Mouse (Mus musculus) liver, embryonic 14.5 days (tissue): ENCODE measurements at regions not wholly inside any gene's neighbourhood (a gene's known extent, or its start where the extent isn't known, plus 50 kb on each side); places are given as distances from the start of the nearest gene placed in this dataset.
A peak's percentile ranks its signal among the peaks of the same experiment; 100 is the strongest.

Experiments
- ATAC-seq: fragments of 200-750 bp; cut with Nextera tagmentation; 2 replicates; pipeline ENCODE4 v1.8.0; 2017; ENCODE audit warnings: moderate number of reproducible peaks, mild to moderate bottlenecking, moderate library complexity; ENCODE audit not compliant: insufficient read depth
- DNase-seq, 3 experiments: peaks; one replicate each; pipeline ENCODE4 v3.0.0-alpha.2; 2012 to 2013; ENCODE audit warnings: low read depth in 3 of 3, low spot score in 3 of 3
- H3K27ac ChIP-seq: fragments of 300-500 bp; sonication (generic); 2 replicates; pipeline ENCODE4 v1.5.1; 2014; ENCODE audit warnings: moderate library complexity, mild to moderate bottlenecking, control low read depth, inconsistent platforms
- H3K27me3 ChIP-seq: fragments of 300-500 bp; sonication (generic); 2 replicates; pipeline ENCODE4 v1.6.1; 2014; ENCODE audit warnings: mild to moderate bottlenecking, low read length, moderate library complexity; ENCODE audit not compliant: control insufficient read depth, insufficient read depth
- H3K36me3 ChIP-seq: fragments of 300-500 bp; sonication (generic); replicated peaks from 2 replicates; pipeline ENCODE4 v1.6.1; 2014; ENCODE audit warnings: low read depth; ENCODE audit not compliant: control insufficient read depth, insufficient read depth
- H3K4me1 ChIP-seq, 2 experiments: fragments of 200-500 bp in 1 of 2; fragments of 300-500 bp in 1 of 2; sonication (generic) in 1 of 2; replicated peaks; 2 replicates each; pipeline ENCODE4 v1.6.1; 2012 to 2014; ENCODE audit warnings: antibody characterized with exemption in 1 of 2, inconsistent platforms in 1 of 2, low read length in 1 of 2; ENCODE audit not compliant: control insufficient read depth in 2 of 2, insufficient read depth in 2 of 2
- H3K4me2 ChIP-seq: fragments of 300-500 bp; sonication (generic); 2 replicates; pipeline ENCODE4 v1.6.1; 2014; ENCODE audit warnings: low read depth, mild to moderate bottlenecking, control low read depth, moderate library complexity
- H3K4me3 ChIP-seq, 2 experiments: fragments of 200-500 bp in 1 of 2; fragments of 300-500 bp in 1 of 2; sonication (generic) in 1 of 2; 2 replicates each; pipeline ENCODE4 v1.5.1; 2012 to 2014; ENCODE audit warnings: low read depth in 2 of 2, low read length in 2 of 2, mild to moderate bottlenecking in 2 of 2, control low read depth in 1 of 2, inconsistent platforms in 1 of 2, moderate library complexity in 1 of 2; ENCODE audit not compliant: insufficient read depth in 1 of 2
- H3K9ac ChIP-seq: fragments of 300-500 bp; sonication (generic); replicated peaks from 2 replicates; pipeline ENCODE4 v1.6.1; 2014; ENCODE audit warnings: mild to moderate bottlenecking, control low read depth, moderate library complexity
- H3K9me3 ChIP-seq: fragments of 300-500 bp; sonication (generic); 2 replicates; pipeline ENCODE4 v1.6.1; 2016; ENCODE audit warnings: low read length, mixed read lengths; ENCODE audit not compliant: control insufficient read depth
- CTCF ChIP-seq: IDR thresholded peaks from 2 replicates; pipeline ENCODE4 v1.5.1; 2016; ENCODE audit warnings: antibody characterized with exemption, low read depth, control low read depth
- EP300 ChIP-seq: IDR thresholded peaks from 2 replicates; pipeline ENCODE4 v1.6.1; 2016; ENCODE audit warnings: antibody characterized with exemption, low read depth
- WGBS: fragments of 180-500 bp; shearing (Covaris S2); extraction: QIAGEN DNeasy Blood & Tissue Kit; methylation state at CpG from one replicate; pipeline ENCODE4 v1.1.7; 2014; ENCODE audit not compliant: insufficient replicate concordance; 5-methylcytosine and 5-hydroxymethylcytosine counted together

DNA sequence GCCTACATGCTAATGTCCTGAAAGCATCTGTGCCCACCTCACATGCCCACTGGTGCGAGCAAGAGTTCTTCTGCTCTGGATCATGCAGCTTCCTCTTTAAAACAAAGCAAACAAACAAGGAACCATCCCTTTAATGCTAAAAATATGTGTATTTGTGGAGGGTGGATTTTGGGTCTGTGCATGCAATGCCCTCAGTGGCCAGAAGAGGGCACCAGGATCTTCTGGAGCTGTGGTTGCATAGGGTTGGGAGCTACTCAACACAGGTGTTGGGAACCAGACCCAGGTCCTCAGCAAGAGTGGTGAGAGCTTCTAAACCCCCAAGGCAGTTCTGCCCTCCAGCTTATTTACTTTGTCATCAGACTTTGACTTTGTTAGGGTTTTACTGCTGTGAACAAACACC is 201.3 kb downstream of the Matn1 start:
- H3K36me3 ChIP-seq: no peaks in the 10 kb centered on the region
- 37% methylated on average over 1 of the region's 1 CpGs for WGBS

DNA sequence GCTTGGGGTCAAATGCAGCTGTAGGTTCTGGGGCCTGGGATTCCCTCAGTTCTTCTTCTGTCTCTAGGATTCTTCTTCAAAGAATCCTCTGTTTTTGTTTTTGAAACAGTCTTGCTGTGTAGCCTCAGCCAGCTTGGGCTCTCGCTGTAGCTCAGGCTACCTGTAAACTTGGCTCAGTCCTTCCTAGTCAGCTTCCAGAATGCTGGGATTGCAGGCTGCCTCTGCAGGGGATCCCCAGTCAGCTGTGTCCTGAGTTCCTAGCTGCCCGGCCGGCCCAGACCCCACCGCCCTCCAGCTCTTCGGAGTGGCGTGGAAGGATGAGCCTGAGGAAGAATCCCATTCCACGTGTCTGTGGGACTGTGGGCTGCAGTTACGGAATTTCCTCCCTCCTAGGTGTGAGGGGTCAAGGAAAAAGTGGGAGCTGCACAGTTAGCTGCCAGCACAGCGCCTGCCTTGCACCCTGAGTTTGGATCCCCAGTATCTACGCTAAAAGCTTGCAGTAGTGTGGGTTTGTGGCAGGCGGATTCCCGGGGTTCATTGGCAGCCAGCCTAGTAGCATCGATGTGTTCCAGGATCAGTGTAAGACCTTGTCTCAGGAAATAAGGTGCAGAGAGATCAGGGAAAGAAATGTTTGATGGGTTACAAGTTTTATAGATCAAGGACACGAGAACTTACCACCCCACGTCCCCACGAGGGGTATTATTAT is 204.0 kb downstream of the Matn1 start:
- no peak for ATAC-seq
- no peaks in the 10 kb centered on the region for H3K36me3 ChIP-seq
- no peak for DNase-seq
- no peak overlapping the region for H3K9ac ChIP-seq
- TF ChIP-seq EP300 (no peak), CTCF (no peak)
- no peak overlapping the region for H3K4me2 ChIP-seq
- no peaks in the 10 kb centered on the region for H3K4me1 ChIP-seq
- no peaks in the 10 kb centered on the region for H3K9me3 ChIP-seq
- 57% methylated on average over 16 of the region's 16 CpGs for WGBS
- H3K27ac ChIP-seq: no peak overlapping the region
- H3K4me3 ChIP-seq: no peak overlapping the region
- H3K27me3 ChIP-seq: no peaks in the 10 kb centered on the region

More for the DNA sequence above, 201.3 kb downstream of the Matn1 start:
- Histone ChIP-seq H3K27ac (no peak overlapping the region), H3K27me3 (no peaks in the 10 kb centered on the region), H3K9me3 (no peaks in the 10 kb centered on the region), H3K9ac (no peak overlapping the region), H3K4me3 (no peak overlapping the region), H3K4me1 (no peaks in the 10 kb centered on the region), H3K4me2 (no peak overlapping the region)
- DNase-seq (no peak), ATAC-seq (no peak)
- TF ChIP-seq EP300 (no peak), CTCF (peak; percentile 75)

GRCm38 (mm10) chr4:131149466-131149865 is 205.3 kb downstream of the Matn1 start:
- 51% methylated on average over 5 of the region's 5 CpGs for WGBS
- TF ChIP-seq CTCF: no peak
- TF ChIP-seq EP300: no peak
- ATAC-seq: no peak
- Histone ChIP-seq H3K4me2 (no peak overlapping the region), H3K9me3 (no peaks in the 10 kb centered on the region), H3K27ac (no peak overlapping the region), H3K27me3 (no peaks in the 10 kb centered on the region), H3K36me3 (no peaks in the 10 kb centered on the region), H3K9ac (no peak overlapping the region), H3K4me3 (no peak overlapping the region), H3K4me1 (no peaks in the 10 kb centered on the region)
- no peak for DNase-seq

DNA sequence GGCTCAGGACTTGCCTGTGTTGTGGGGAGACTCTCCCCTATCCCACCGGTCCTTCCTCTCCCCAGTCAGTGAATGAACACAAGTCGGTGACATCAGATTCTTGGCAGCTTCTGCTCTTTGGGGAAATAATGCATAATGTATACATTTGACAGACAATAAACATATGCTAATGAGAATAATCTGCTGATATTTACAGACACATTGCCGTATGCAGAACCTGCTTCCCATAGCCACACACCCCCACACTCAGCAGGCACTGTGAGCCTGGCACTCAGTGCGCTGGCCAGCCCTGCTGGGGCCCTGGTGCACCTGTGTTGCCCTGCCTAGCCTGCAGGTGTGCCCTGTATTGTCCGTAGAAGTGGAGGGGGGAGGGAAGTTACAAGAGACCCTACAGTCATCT is 215.5 kb downstream of the Matn1 start:
- Histone ChIP-seq H3K27me3 (no peaks in the 10 kb centered on the region), H3K9me3 (no peaks in the 10 kb centered on the region), H3K4me2 (no peak overlapping the region), H3K4me1 (no peaks in the 10 kb centered on the region), H3K36me3 (no peaks in the 10 kb centered on the region), H3K4me3 (no peak overlapping the region), H3K9ac (no peak overlapping the region), H3K27ac (no peak overlapping the region)
- no peak for ATAC-seq
- 41% methylated on average over 5 of the region's 5 CpGs for WGBS
- TF ChIP-seq EP300: no peak
- TF ChIP-seq CTCF: no peak
- no peak for DNase-seq

DNA sequence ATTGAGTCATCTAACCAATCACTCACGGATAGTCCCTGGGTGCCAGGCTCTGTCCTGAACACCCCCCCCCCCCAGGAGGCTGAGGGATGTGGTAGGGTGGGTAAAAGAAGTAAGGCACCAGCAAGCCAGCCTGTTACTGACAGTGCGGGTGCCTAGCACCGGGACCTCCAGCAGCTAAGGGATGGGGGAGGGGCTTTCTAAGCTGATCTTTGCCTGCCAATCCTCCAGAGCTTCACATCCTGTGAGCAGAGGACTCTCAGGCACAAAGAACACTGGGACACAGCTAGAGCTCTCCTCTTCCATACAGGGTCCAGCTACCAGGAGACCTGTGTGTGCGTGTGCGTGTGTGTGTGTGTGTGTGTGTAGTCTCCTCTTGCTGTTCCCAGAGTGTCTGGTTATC is 215.9 kb downstream of the Matn1 start:
- H3K27me3 ChIP-seq: no peaks in the 10 kb centered on the region
- H3K4me2 ChIP-seq: no peak overlapping the region
- no peak overlapping the region for H3K4me3 ChIP-seq
- no peak overlapping the region for H3K27ac ChIP-seq
- 28% methylated on average over 5 of the region's 5 CpGs for WGBS
- no peaks in the 10 kb centered on the region for H3K9me3 ChIP-seq
- DNase-seq: no peak
- H3K36me3 ChIP-seq: no peaks in the 10 kb centered on the region
- no peak for ATAC-seq
- no peaks in the 10 kb centered on the region for H3K4me1 ChIP-seq
- H3K9ac ChIP-seq: no peak overlapping the region
- TF ChIP-seq CTCF: no peak
